Mouse (Mus musculus): ENCODE measurements around the gene Ghrl.

Gene Ghrl

DNA sequence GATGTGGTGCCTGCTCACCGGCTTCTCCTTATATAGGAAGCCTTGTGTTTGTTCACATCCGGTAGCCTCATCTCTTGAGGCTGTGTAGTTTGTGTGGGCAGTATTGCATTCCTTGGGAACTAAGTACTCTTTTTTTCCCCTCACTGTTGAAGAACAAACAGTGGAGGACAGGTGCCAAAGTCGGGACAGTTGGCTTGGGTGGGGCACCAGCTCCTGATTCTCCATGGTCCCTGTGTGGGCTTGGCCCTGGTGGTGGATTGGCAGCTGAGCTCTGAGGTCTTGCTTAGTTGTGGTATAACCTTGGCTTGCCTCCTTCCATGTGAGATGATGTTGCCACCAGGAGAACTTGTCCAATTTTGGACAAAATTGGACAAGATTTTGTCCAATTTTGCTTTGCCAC, at the start of gene Ghrl:
Gene Ghrl (minus strand): TSS at position 3 of the 400 bp plus-strand sequence.
- in situ Hi-C loops (cut with MboI, MseI) = loop anchor here (10.0 kb wide), 1 partner anchor 585 kb away; no protein-coding TSS in a partner anchor

DNA sequence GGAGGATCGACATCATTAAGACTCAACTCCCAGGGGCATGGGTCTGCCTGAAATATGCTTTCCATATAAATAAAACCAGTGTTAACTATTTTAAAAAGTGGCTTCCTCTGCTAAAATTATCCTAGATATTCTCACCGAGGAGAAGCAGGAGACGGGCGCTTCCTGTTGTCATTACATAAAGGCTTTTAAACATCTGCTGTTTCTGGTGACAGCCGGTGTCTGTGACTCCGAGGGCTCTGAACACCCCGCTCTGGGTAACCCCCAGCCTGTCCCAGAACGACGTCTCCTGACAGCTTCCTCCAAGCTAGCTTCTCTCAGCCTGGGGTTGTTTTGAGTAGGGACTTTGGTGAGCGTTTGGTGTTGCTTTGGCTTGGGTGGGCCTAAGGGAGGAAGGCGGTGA, 49.1 kb upstream of the Ghrl start:
- in situ Hi-C loops (cut with MboI, MseI) = no loop called here

DNA sequence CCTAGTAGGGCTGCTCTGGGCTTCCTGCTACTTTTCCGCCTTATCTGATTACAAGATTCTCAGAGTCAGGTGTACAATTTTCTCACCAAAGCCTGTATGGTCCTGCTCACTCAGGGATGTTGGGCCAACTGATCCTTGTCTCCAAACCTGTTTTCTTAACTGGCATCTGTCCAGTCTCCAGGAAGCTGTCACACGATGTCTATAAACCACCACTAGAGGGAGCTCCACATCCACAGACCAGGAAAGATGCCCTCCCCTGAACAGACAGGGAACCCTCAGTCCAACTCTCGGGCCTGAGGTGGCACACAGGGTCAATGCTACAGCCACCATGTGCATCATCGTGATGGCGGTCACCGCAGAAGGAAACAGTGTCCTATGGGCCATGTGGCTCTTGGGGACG, 42.0 kb upstream of the Ghrl start:
- in situ Hi-C loops (cut with MboI, MseI) = loop anchor here (5.0 kb wide), 1 partner anchor 311 kb away; no protein-coding TSS in a partner anchor

DNA sequence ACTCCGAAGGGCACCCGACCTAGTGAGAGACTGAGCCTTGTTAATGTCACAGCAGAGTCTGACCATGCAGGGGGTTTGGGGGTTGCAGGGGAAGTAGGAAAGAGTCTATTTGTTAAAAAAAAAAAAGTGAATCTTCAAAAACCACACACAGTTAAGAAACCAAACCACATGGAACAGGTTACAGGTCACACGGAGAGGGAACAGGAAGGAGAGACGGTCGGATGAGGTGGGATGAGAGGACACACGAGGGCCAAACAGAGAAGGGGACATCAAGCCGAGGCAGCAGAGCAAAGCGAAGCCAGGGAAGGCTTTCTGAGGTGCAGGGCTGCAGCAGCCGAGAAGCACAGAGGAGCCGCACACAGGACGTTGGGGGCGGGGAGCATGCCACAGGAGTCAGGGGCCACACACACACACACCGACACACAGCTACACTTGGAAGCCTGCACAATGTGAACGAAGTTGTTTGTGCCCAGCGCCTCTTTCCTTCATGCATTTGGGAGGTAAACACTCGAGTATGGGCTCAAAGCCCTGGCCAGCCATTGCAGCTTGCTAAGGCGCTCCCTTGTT, 29.5 kb upstream of the Ghrl start:
- in situ Hi-C loops (cut with MboI, MseI) = no loop called here

DNA sequence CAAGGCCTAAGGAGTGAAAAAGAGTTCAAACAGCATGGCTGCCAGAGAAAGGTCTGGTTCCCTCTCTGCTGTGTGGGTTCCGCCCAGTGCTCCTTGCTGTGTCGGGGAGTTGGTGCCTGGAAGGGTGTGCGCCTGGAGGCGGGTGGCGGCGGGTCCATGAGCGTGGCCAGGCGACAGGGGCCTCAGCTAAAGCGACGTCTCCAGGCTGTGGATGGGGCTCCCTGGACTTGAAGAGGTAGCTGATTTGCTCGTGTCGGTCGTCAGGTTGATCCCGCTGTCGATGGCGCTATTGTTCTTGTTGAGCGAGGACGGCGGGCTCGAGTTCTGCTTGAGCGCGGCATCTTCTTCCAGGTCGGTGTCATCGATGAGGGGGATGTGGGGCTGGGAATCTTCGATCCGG, 28.7 kb upstream of the Ghrl start:
- in situ Hi-C loops (cut with MboI, MseI) = no loop called here

DNA sequence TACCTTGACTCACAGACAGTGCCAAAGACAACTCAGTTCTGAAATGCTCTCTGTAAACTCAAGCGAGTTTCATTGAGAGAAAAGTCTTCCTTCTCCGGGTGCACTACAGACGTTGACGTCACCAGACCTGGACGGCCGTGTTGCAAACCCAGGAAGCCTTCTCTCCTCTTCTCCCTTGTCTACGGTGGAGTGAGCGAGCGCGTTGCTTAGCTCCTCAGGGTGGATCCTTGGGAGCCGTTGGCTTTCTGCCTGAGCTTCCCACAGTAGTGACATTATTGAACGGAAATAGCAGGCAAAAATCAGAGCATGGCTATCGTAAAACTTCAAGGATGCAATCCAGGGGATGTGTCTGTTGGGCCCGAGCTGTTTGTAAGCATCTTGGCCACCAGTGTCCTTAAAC, 27.6 kb upstream of the Ghrl start:
- in situ Hi-C loops (cut with MboI, MseI) = no loop called here

DNA sequence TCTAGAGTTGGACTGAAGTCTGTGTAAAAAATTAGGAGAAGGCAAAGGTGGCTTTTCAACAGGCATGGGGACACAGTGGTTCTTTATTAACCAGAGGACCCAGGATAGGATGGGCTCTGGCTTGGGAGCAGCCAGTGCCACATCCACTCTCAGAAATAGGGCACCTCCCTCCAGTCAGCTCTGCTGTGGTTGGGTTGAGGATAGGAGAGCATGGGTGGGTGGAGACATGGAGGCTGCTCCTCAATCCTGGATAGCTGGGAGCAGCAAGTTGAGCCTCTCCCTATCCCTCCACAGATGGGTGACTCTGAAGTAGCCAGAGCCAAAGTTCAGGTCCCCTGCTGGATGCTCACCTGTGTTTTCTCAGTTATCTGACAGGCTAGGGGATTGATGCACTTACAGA, 25.4 kb upstream of the Ghrl start:
- in situ Hi-C loops (cut with MboI, MseI) = no loop called here

DNA sequence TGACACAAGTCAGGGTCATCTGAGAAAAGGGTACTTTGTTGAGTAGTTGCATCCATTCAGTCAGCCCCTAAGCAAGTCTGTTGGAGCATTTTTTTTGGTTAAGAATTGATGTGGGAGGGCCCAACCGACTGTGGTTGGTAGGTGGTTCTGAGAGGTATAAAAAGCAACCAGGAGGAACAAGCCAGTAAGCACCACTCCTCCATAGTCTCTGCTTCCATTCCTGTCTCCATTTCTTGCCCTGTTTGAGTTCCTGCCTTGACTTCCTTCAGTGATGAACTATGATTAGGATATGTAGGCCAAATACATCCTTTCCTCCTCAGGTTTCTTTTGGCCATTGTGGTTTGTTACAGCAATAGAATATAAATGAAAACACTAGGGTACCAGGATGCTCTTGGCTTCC, 23.4 kb upstream of the Ghrl start:
- in situ Hi-C loops (cut with MboI, MseI) = no loop called here

DNA sequence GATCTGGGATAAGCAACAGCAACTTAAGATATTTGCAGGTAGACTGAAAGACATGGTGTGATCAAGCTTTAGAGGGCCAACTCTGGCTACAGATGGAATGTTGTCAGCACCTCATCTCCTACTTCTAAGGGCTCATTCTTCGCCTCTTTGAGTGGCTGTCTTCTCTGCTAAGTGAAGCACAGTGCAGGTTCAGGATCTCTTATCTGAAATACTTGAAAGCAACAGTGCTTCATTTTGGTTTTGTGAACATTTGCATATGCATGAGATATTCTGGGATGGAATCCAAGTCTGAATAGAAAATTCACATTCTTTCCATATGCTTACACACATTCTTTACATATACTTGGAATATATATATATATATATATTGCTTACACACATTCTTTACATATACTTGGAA, 22.6 kb upstream of the Ghrl start:
- in situ Hi-C loops (cut with MboI, MseI) = no loop called here

DNA sequence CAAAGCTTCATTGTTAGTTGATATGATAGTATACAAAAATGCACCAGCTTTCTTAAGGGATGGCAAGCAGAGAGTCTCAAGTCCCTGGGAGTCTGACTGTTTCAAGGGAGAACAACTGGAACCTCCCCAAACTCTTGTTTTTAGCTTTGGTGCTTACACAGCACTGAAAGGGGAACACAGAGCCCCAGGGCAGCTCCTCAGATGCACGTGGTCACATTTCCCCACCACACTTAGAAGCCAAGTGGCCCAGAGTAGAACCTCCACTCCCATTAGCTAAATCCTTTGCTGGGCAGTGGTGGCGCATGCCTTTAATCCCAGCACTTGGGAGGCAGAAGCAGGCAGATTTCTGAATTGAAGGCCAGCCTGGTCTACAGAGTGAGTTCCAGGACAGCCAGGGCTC, 21.7 kb upstream of the Ghrl start:
- in situ Hi-C loops (cut with MboI, MseI) = no loop called here

DNA sequence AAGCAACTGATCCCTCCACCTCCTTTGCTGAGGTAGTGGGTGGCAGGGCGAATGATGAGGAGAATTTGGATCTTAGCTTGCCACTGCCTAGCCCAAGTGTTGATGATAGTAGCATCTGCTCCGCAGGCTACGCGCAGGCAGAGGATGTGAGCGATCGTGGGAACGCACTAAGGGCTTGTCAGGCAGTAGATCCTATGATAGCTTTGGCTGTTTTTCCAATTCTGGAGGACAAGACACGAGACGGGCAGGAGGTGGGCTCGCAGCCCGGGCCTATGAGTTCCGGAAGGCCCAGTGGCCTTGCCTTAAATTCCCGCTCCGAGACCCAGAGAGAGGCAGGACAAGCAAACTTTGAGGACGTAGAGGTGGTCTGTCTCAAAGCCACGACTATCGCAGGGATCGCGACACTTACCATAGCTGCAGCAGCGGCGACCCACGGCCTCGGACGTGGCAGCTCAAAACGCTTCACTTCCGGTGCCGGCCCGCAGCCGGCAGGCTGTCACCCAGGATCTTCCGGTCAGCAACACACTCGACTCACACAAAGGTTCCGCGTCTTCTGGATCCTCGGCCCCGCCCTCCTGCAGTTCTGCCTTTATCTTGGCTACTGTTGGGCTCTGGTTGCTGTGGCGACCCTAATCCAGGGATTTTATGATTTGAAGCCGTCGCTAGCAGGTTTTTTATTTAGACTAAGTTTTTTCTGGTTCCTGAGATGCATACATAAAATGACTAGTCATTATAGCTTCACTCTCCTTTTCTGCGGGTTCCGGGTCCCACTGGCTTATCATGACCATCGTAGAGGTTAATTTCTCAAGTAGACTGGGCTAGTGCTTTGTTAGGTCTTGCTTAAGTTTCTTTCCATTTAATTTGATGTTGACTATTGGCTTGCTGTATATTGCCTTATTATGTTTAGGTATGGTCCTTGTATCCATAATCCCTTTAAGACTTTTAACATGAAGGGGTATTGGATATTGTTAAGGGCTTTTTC, 20.8 kb upstream of the Ghrl start, which contains the start of gene Sec13:
Gene Sec13 (minus strand): TSS at position 508 of the 982 bp plus-strand sequence.
- in situ Hi-C loops (cut with MboI, MseI) = no loop called here

DNA sequence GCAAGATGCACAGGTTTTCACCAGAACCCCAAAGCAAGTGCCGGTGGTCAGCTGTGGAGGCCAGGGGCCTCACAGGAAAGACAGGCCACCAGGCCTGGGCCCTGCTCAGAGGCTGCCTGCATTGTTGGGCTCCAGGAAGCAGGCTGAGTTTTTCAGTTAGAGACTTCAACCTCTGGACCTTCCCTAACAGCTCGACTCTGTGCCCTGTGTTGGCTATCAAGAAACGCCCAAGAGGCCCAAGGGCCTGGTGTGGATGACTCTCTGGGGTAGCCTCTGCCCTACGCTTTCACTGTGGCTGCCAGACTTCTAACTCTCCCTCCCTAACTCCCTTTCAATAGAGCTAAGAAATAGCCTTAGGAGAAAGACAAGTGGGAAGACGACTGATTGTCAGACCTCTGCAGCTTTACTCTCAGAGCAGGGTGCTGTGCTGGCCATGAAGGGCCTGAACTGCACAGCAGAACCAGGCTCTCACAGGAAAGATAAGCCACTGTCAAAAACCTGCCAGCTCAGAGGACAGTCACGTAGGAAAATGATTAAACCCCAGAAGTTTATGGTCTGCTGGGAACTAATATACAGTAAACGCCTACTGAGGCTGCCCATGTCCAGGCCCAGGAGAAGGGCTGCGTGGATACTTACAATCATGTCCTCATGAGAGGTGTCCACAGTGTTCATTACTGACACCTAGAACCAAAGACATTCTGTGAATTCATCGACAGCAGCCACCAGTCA, 17.8 kb upstream of the Ghrl start:
- in situ Hi-C loops (cut with MboI, MseI) = no loop called here

DNA sequence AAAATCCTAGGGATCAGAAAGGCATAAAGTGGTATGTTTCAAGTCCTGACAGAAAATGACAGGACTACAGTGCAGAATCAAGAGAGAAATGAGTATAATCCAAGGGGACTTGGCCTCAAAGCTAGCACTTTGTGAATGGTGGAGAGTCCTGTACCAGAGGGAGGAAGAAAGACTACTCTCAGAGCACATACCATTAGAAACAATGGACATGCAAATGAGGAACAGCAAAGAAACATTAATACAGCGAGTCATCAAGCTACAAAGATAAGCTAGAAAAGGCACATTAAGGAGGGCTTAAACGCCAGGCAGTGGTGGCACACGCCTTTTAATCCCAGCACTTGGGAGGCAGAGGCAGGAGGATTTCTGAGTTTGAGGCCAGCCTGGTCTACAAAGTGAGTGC, 11.6 kb upstream of the Ghrl start:
- in situ Hi-C loops (cut with MboI, MseI) = no loop called here

DNA sequence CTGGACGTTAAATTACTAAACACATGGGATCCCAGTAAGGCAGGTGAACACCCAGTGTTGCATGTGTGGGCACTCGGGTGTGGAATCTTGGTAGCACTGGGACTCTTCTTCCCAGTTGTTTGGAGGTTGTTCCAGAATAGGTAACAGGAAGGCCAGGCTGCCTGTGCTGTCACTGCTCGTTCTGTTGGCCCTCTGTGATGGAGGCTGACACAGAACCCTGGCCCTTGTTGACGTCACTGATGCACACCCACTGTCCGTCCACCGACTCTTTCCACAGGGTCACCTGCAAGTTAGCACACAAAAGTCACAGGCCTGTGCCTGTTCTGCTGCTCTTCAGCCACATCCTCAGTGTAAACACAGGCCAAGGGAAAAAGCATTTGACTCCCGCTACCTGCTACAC, 8.5 kb upstream of the Ghrl start:
- in situ Hi-C loops (cut with MboI, MseI) = no loop called here

DNA sequence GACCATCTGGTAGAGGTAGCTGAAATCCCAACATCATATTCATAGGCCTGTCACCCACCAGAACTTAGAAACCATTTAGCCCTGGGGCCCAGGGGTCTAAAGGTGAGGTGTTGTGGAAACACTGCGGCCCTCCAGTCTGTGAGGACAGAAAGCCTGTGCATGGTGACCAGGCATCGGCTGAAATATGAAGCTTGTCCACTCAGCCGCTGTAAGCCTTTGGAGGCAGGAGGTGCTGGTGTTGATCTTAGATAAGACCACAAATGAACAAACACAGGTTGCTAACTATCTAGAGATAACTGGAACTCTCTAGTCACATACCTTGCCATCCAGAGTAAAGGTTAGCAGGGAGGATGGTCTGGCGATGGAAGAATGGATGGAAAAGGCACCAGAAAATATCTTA, 1.4 kb upstream of the Ghrl start:
- in situ Hi-C loops (cut with MboI, MseI) = no loop called here

DNA sequence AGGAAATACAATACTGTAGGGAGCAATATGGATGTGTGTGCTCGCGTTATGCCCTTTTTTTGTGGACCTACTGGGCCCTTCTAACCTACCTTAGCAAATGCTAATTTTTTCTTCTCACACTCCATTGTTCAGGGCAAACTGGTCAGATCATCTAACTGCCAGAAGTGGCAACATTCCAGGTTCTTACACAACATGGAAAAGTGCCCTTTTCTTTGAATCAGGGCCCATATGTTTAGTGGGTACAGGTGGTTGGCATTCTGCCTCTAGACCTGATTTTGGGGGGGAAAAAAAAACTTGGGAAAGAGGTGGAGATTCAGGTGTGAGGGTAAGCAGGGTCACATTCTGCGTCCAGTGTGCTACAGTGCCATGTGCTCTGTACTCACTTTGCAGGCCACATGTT, 2.1 kb downstream of the Ghrl start:
- in situ Hi-C loops (cut with MboI, MseI) = loop anchor here (10.0 kb wide), 1 partner anchor 583 kb away; no protein-coding TSS in a partner anchor

DNA sequence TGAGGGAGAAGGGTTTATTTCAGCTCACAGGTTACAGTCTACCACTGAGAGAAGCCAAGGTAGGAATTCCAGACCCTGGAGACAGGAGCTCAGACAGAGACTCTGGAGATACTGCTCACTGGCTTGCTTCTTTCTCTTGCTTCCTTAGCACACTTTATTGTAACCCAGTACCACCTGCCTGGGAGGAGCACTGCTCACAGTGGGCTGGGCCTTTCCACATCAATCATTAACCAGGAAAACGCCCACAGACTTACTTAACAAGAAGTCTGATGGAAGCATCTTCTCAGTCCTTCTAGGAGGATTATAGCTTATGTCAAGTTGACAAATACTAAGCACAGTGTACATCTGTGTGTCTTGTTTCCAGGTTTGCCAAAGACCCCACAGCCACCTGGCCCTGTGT, 4.9 kb downstream of the Ghrl start:
- in situ Hi-C loops (cut with MboI, MseI) = loop anchor here (10.0 kb wide), 1 partner anchor 580 kb away; no protein-coding TSS in a partner anchor

DNA sequence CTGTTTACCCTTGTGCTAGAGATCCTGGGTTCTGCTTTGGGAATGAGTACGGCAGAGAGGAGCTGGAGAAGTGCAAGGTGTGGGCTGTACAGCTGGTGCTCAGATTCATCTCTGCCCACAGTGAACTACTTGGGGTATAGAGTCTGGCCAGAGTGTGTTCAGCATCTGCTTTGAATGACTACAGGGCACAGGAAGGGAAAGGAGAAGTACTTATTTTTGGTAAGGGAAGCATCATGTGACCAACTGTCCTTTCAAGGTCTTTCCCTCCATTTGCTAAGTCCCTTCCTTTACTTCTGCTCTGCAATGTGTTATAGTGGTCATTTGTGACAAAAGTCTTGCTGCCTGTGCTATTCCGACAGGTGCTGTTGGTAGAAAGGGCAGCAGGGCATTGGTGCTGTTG, 5.4 kb downstream of the Ghrl start:
- in situ Hi-C loops (cut with MboI, MseI) = loop anchor here (10.0 kb wide), 1 partner anchor 579 kb away; no protein-coding TSS in a partner anchor

DNA sequence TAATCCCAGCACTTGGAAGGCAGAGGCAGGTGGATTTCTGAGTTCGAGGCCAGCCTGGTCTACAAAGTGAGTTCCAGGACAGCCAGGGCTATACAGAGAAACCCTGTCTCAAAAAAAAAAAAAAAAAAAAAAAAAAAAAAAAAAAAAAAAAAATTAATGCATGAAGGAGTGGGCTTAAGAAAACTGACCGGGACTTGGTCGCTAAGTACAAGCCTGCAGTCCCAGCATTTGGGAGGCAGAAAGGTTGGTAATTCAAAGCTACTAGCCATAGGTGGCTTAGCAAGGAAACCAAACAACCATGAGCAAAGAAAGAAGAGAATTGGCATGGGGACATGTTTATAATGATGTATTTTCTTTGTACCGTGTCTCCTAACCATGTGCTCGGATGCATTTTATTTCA, 6.3 kb downstream of the Ghrl start:
- in situ Hi-C loops (cut with MboI, MseI) = loop anchor here (10.0 kb wide), 1 partner anchor 579 kb away; no protein-coding TSS in a partner anchor

DNA sequence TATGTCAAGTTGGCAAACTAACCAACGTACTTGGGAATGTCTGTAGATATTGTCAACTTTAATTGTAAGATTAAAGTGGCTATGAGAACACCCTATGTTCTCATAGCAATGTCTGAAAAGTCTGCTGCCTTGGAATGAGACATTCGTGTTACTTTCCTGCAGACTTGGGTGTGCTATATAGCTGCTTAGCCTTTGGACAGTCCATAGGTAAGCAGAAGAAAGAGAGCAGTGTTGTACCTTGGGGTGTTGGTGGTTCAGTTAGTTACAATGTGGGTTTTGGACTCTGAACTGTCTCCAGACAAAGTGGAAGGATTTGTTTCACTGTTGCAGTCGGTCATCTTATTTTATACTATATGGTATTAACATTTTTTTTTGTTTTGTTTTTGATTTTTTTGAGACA, 7.0 kb downstream of the Ghrl start:
- in situ Hi-C loops (cut with MboI, MseI) = loop anchor here (10.0 kb wide), 1 partner anchor 578 kb away; no protein-coding TSS in a partner anchor

DNA sequence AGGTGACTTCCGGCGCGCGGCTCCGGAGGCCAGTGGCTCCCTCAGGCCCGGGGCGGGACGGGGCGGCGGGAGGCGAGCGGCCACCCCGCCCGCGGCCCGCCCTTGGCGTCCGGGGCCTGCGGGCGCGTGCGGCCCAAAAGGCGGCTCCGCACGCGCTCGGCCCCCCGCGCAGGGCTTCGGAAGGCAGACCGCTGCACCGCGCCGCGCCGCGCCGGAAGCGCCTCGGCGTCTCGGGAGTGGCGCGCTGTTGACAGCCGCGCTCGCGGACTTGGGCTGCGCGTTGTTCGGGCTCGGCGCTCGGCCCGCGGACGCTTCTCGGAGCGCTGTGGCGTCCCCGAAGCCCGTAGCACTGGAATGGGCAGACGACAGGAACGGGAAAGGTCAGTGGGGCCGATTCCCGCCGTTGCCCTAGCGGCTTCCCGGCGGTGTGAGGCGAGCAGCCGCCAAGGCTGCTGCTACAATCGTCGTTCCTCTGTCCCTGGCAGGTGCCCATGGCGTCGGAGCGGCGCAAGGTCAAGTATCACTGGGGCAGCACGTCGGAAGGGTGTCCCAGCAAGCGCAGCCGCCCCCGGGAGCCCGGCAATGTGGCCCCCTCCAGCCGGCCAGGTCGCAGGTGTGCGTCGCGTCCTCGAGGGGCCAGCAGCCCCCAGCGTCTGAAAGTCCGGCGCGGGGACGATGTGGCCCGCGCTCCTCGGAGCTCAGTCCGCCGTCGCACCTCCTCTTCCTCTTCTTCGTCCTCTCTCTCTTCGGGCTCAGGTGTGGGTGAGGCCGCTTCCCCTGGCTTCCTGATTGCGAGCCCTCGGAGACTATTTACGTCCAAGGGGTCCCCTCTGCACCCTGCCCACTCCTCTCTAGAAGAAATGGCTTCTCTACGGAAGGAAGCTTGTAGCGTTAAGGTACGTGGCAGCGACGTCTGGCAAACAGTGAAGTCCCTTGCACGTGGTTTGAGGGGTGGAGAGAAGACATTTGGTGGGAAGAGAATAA, 22.2 kb downstream of the Ghrl start:
- in situ Hi-C loops (cut with MboI, MseI) = loop anchor here (10.0 kb wide), 1 partner anchor 653 kb away; the partner anchor contains the start of gene Thumpd3
